9 mouse cellular contexts compared by ENCODE assay signal in genomic region chr7:112720143-112720988, GRCm38 (mm10). TPM values are rescaled to one million over a fixed set of nuclear protein-coding genes. Genes with fewer than 3 reads are reported as not detected.
DNase-seq lines count a peak whose midpoint lies in the region; ATAC-seq and TF ChIP-seq lines count a peak whose summit lies in the region.
"Had no signal": no experiment of that assay in that cellular context is flagged by ENCODE, and none has a peak within 500 bp of the region (broad histone marks: within the 10 kb centered on the region; RNA-seq: fewer than 3 reads in every experiment).

No protein-coding gene starts in this region.

- H3K36me3 ChIP-seq in limb, embryonic 10.5 days = no peaks in the 10 kb centered on the region
- no peaks in the 10 kb centered on the region for H3K36me3 ChIP-seq in midbrain, postnatal 0 days (ENCODE audit: insufficient read depth, low read length)

- no peaks in the 10 kb centered on the region for H3K9me3 ChIP-seq in limb, embryonic 10.5 days (replicated peaks)
- H3K9me3 ChIP-seq in midbrain, postnatal 0 days (ENCODE audit: low read length) = no peaks in the 10 kb centered on the region

- peaks cover 74% of the 10 kb centered on the region for H3K4me1 ChIP-seq in limb, embryonic 10.5 days
- H3K4me1 ChIP-seq in midbrain, postnatal 0 days (ENCODE audit: insufficient read depth, low read length) = peaks cover 11% of the 10 kb centered on the region

- 6% methylated on average over 23 of the region's 23 CpGs for WGBS in limb, embryonic 10.5 days
- WGBS in midbrain, postnatal 0 days = 11% methylated on average over 23 of the region's 23 CpGs

- no peaks in the 10 kb centered on the region for H3K27me3 ChIP-seq in limb, embryonic 10.5 days (ENCODE audit: low read depth, poor library complexity, severe bottlenecking)
- no peaks in the 10 kb centered on the region for H3K27me3 ChIP-seq in midbrain, postnatal 0 days (ENCODE audit: insufficient read depth, low read length)

- peak; percentile 42 for DNase-seq in gastrocnemius, adult 18-20 months (ENCODE audit: low spot score)
- no peak for DNase-seq in gastrocnemius, postnatal 25 days
- peak; percentile 48 to 68 for DNase-seq in cerebellum, postnatal 25 days
- peak; percentile 23 to 27 for DNase-seq in frontal cortex, postnatal 25 days (ENCODE audit: low spot score in 2 of 2)
- peak; percentile 44 for DNase-seq in kidney, adult 11 months
- peak; percentile 60 for DNase-seq in limb, embryonic 10.5 days (ENCODE audit: low spot score)
- peak; percentile 70 for DNase-seq in midbrain, postnatal 0 days (ENCODE audit: low spot score)

- H3K4me3 ChIP-seq in limb, embryonic 10.5 days = peak overlapping the region; percentile 34
- H3K4me3 ChIP-seq in midbrain, postnatal 0 days (ENCODE audit: low read depth, low read length) = peak overlapping the region; percentile 14; the same call in 1 of the 2 replicates
- H3K4me3 ChIP-seq: erythroblast, embryonic 14.5 days had no signal

- TF ChIP-seq CTCF in midbrain, postnatal 0 days (IDR thresholded peaks at IDR 0.05) = no peak

- peak overlapping the region; percentile 86 for H3K27ac ChIP-seq in limb, embryonic 10.5 days
- H3K27ac ChIP-seq in midbrain, postnatal 0 days (ENCODE audit: low read depth, low read length) = no peak overlapping the region

- peak; percentile 49 for ATAC-seq in midbrain, postnatal 0 days (ENCODE audit: low FRiP score)
- no peak for ATAC-seq in erythroblast, adult 5-6 weeks (replicated peaks; ENCODE audit: low FRiP score, poor library complexity, severe bottlenecking)

- H3K9ac ChIP-seq in midbrain, postnatal 0 days (replicated peaks; ENCODE audit: low read length, poor library complexity, severe bottlenecking) = peak overlapping the region; percentile 33; the same call in 1 of the 2 replicates

- H3K4me2 ChIP-seq in midbrain, postnatal 0 days (ENCODE audit: low read depth, low read length, poor library complexity, severe bottlenecking) = peak overlapping the region; percentile 47

RNA-seq across cellular contexts. Expression of gene Tead1, which starts 41.2 kb away (rescaled TPM):
- total RNA-seq in gastrocnemius, adult 18-20 months (2021) = 100 to 1,000 TPM; 217 to 238 TPM
- total RNA-seq in gastrocnemius, postnatal 25 days (2021) = 100 to 1,000 TPM; 159 to 210 TPM
- polyA plus RNA-seq in limb, embryonic 10.5 days (2016; fragmentation: Nextera tagmentation; extraction: Ambion mirVana) = 12.7 and 17.3 TPM in 2 replicates
- total RNA-seq in midbrain, postnatal 0 days (2014; rRNA removed) = 16.6 and 18.6 TPM in 2 replicates
- polyA plus RNA-seq in midbrain, postnatal 0 days (2015; fragmentation: Nextera tagmentation; extraction: Ambion mirVana) = 4.6 and 8.0 TPM in 2 replicates
- total RNA-seq in erythroblast, adult 5-6 weeks (2015; ENCODE audit: low replicate concordance) = not detected in 2 replicates
- total RNA-seq in erythroblast, adult 5-6 weeks (2017; ENCODE audit: low replicate concordance) = 0.14 TPM in 1 of 2 replicates, not detected in the other
- polyA plus RNA-seq: erythroblast, embryonic 14.5 days had no signal

Comparison
In these comparisons a context has a peak if more than half of its experiments do, and no peak if none do; other contexts are left out.
1. RNA of gene Tead1, which starts 41.2 kb away (total RNA-seq): 217 to 238 TPM in gastrocnemius, adult 18-20 months, 159 to 210 TPM in gastrocnemius, postnatal 25 days and 16.6 to 18.6 TPM in midbrain, postnatal 0 days; 0.14 TPM in erythroblast, adult 5-6 weeks; every median in the first group is over 10 times any median in the second.